Mouse (Mus musculus): ENCODE data around the gene Arl10.

GRCm38 (mm10) chr13:54602639-54603111 is 27.9 kb downstream of the Arl10 start:
- no peak for TF ChIP-seq CTCF (IDR thresholded peaks at IDR 0.05; ENCODE audit: low read depth)
- TF ChIP-seq EP300 (IDR thresholded peaks at IDR 0.05; ENCODE audit: low read depth), result no peak
